Mouse (Mus musculus) layer of hippocampus, adult 2 months (tissue): Measurements from ENCODE around the gene Gjc1. TPM values are rescaled to one million over a fixed set of nuclear protein-coding genes. Genes with fewer than 3 reads are reported as not detected.

Experiments
- DNase-seq, 2 experiments: peaks; one replicate each; pipeline ENCODE4 v3.0.0; 2022; ENCODE audit warnings: low spot score in 2 of 2
- H3K27ac ChIP-seq: fragments of 200-600 bp; 2 replicates; pipeline ENCODE4 v1.8.1; 2022
- H3K4me3 ChIP-seq: fragments of 200-600 bp; 2 replicates; pipeline ENCODE4 v1.8.1; 2022; ENCODE audit warnings: mild to moderate bottlenecking
- CTCF ChIP-seq: fragments of 200-600 bp; conservative IDR thresholded peaks from 2 replicates; pipeline ENCODE4 v1.8.1; 2022; ENCODE audit warnings: antibody characterized with exemption, mild to moderate bottlenecking, moderate library complexity
- total RNA-seq, 2 experiments: library from RNA; stranded (reverse); gene quantifications; 2 replicates each; pipeline ENCODE4 v1.2.3; 2021

Gene Gjc1
- total RNA-seq, 2 experiments from 2014 or later: 4.7 TPM

DNA sequence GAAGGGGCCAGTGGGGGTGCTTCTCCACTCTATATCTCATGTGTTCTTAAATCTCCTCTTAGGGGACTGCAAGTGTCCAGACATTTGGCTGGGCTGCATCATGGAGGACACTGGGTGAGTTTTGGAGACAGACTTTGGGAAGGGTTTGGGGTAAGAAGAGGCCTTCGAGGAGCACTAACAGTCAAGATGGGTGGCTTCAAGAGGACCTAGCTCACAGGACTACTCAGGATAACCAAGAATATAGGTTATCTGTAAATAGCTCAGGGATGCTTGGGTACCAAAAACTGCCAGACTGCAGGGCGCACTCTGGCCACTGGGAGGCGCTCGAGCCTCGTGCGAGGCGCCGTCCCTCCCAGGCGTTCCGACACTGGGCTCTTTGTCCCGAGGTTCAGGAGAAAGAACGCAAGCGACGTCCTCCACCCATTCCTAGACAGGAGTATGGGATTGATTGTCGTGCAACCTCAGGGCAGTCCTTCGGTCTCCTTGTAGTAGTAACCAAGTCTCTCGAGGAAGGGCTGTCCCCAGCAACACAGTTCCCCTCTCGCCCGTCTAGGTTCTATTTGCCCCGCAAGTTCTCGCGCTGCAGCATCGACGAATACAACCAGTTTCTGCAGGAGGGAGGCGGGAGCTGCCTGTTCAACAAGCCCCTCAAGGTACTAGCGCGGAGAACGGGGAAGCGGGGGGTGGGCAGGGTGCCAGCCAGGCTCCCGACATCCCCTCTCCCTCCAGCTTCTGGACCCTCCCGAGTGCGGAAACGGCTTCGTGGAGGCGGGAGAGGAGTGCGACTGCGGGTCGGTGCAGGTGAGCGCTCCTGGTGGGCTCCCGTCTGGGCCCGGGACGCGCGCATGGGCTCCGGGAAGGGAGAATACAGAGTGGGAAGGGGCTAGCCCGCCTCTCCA is 45.5 kb downstream of the Gjc1 start:
- peak; percentile 100; the same call in 1 of the 2 replicates for TF ChIP-seq CTCF
- Histone ChIP-seq H3K4me3 (peak overlapping the region; percentile 57), H3K27ac (peak overlapping the region; percentile 78)
- peak; percentile 54 to 91 for DNase-seq

DNA sequence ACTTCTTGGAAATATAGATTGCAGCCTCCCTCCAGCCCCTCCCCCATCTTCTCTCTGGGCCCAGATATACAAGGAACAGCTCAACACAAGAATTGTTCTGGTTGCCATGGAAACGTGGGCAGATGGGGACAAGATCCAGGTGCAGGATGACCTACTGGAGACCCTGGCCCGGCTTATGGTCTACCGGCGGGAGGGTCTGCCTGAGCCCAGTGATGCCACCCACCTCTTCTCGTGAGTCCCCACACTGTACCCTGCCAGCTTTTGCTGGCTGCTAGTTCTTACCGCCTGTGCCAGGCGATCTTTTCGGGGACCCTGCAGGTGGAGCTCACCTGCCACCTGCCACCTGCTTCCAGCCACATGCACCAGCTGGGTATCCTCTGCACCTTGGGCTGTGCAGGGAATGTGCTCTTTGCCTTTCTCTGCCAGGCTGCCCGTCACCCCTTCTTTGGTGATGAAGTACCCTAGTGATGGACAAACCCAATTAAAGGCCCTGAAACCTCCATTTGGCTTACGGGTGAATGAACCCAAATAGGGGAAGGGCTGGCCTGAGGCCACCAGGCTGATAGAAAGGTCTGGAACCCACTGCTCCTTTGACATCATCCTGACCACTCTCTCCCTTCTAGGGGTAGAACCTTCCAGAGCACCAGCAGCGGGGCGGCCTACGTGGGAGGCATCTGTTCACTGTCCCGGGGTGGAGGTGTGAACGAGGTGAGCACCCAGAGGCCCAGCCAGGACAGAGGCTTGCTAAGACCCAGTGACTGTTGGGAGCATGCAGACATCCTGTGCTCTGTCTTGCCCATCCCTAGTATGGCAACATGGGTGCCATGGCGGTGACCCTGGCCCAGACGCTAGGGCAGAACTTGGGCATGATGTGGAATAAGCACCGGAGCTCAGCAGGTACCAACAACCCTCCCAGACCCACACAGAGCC is 46.5 kb downstream of the Gjc1 start:
- no peak overlapping the region for H3K4me3 ChIP-seq
- no peak overlapping the region for H3K27ac ChIP-seq
- TF ChIP-seq CTCF: no peak
- DNase-seq: no peak

DNA sequence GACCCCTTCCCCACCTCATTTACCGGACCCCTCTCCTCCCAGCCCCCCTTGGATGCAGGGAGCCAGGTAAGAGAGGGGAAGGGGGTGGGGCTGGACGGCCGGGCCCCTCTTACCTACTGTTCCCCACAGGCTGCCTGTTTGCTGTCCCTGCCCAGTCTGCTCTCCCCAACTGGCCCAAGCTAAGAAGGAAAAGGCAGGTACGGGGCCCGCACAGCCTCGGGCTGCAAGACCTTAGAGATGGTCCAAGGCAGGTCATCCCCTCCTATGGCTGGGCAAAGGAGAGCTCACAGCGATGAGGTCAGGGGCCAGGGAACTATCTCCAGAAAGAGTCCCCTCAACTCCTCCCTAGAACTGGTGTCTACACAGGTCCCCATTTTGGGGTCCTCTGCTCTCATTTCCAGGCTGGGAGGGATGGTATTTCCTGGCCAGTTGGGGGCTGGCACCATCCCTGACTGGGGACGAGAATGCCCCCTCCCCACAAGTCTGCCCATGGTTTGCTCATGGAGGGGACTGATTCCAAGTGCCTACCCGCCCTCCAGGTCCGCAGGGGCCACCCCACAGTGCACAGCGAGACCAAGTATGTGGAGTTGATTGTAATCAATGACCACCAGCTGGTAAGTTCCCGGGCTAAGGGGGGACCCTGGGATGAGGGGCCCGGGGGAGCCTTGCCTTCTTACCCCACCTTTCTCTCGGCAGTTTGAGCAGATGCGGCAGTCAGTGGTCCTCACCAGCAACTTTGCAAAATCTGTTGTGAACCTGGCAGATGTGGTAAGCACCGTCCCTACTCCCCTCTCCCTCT is 47.4 kb downstream of the Gjc1 start:
- Histone ChIP-seq H3K4me3 (no peak overlapping the region), H3K27ac (no peak overlapping the region)
- DNase-seq: no peak
- no peak for TF ChIP-seq CTCF

DNA sequence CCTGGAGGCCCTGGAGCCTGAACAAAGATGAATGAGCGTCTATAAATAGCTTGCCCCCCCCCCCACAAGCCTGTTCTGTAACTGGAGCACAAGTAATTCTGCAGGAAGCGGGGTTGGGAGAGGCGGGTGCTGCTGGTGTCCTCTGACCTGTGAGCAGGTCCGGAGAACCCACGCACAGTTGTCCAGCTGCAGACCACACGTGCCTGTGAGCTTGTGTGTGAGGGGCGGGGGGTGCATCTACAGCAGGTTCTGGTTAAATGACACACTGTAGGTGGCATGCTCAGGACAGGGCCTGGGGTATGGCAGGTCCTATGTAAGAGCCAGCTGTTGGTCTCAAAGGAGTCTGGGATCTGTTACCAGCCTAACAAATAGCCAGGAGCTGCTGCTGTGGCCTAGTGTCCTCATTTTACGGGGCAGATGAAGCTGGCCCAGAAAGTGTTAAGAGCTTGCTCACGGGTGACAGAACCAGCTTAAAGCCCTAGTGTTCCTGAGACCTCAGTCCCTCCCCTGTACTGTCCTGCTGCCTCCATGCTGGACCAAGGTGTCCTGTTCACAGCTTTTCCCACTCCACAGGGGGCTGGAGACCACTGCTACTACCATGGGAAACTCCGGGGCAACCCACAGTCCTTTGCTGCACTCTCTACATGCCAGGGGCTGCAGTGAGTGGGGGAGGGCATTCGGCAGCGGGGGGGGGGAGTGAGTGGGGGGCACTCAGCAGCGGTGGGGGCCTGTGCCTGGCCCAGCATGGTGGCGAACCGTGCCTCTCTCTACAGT is 48.7 kb downstream of the Gjc1 start:
- no peak for DNase-seq
- no peak for TF ChIP-seq CTCF
- Histone ChIP-seq H3K4me3 (no peak overlapping the region), H3K27ac (no peak overlapping the region)

DNA sequence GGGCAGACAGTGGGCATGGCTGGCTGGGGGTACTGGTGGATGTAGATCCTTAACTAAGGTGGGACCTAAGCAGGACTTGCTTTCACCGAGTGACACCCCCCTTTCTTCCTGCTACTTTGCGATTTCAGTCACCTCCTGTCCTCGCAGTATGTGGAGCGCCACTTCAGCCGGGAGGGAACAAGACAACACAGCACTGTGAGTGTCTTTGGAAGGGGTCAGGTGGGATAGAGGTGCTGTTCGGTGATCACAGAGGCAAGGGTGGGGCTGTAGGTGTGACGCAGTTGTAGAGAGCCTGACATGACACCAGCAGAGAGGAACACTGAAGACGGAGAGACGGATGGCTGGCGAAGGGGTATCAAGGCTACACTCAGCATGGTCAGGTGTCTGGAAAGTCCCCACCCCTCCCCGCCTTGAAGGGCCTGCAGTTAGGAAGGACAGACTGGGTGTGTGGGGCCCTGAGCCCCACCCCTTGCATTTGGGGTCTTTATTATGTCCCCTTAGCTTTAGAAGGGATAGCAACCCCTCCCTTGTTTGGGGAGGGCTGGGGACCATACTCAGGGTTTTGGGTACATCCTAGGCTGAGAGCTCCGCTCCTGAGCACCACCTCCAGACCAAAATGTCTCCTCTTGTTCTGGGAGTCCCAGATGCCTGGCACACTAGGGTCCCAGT is 49.4 kb downstream of the Gjc1 start:
- DNase-seq: no peak
- no peak overlapping the region for H3K4me3 ChIP-seq
- H3K27ac ChIP-seq: peak overlapping the region; percentile 43; the same call in 1 of the 2 replicates
- no peak for TF ChIP-seq CTCF

DNA sequence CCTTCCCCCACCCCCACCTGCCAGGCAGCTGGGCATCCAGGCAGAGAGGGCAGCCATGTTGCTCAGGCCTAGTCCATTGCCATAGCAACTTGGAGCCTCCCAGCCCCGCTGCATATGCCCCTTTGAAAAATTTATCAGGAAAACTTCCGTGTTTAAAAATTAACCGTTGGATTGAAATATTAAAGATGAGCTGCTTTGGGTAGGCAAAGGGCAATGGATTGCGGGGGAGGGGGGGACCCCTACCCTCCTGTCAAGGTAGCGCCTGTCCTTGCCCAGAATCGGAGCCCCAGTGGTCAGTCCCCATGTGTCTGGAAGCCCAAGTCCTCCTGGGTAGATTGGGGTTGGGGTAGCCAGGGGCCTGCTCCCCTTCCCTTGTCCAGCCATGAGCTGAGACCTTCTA is 50.4 kb downstream of the Gjc1 start:
- TF ChIP-seq CTCF: no peak
- no peak for DNase-seq
- Histone ChIP-seq H3K27ac (peak overlapping the region; percentile 32; the same call in 1 of the 2 replicates), H3K4me3 (no peak overlapping the region)

DNA sequence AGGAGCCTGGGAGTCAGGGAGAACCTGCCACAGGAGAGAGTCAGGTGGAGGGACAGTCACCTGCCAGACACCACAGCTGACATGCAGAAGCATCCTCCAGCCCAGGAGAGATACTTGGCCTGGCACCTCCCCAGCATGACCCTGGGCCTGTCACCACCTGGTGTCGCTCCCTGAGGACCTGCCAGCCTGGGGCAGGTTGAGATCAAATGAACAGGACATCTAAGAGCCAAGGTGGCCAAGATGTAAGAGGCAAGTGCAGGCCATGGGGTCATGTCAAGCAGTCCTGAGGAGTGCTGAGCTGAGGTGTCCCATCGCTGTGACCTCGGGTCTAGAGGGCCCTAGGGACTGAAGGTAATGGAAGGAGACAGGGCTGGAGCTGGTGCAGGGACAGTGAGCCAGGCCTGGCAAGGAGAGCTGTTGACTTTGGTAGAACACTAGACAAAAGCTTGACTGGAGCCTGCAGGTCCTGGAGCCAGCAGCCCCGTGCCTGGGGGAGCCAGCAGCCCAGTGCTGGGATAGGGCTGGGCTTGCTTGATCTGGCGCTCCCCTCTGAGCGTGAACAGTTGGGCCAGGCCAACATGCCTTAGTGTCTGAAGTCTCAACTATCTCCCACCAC is 52.3 kb downstream of the Gjc1 start:
- TF ChIP-seq CTCF: no peak
- Histone ChIP-seq H3K27ac (peak overlapping the region; percentile 23; the same call in 1 of the 2 replicates), H3K4me3 (no peak overlapping the region)
- DNase-seq: no peak

DNA sequence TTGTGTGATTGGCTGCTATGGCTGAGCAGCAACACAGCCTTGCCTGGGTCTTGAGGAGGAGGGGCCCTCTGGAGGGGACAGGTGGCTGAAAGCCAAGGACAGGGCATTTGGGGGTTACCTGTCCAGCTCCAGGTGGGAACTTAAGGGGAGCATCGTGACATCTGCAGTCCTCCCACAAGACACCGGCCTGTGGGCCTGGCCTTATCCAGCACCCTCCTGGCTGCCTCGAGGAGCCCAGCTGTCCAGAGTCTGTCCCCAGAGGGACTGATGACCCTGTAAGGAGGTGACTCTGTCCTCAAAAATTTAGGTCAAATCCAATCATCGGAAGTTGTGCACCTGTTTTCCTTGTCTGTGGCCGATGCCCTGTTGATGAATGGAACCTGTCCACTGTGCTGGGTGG is 54.1 kb downstream of the Gjc1 start:
- no peak for DNase-seq
- no peak overlapping the region for H3K4me3 ChIP-seq
- H3K27ac ChIP-seq: no peak overlapping the region
- no peak for TF ChIP-seq CTCF

DNA sequence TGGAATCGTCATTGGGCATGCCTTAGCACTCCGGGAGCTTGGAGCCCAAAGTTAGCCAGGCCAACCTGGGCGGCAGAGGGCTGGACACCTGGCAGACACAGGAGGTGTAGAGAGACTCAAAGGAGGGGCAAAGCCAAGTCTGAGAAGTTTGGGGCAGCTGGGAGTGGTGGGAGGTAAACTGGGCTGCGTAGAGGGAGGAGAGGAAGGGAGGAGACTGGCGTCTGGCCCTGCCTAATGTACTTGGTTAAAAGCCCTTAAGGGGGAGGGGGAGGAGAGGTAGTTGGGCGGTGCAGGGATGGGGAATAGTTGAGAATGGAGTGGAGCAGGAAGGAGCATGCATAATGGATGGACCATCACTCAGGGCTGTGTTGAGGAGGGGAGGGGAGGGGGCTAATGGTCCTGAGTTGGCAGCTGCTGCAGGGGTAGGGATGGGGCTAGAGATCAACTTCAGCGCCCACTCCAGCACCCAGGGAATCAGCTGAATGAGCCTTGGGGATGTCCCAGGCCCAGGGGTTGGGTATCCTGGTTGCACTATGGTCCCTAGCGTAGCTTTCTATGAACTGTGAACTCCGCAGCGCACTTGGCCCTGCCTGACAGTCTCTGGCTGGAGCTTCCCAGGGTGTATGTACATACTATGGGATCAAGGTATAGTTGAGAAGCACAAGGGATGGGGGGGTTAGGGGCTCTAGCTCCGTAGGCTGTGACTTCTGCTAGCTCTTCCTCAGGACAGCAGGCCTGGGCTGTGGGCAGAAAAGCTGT is 56.3 kb downstream of the Gjc1 start:
- no peak for DNase-seq
- no peak for TF ChIP-seq CTCF
- Histone ChIP-seq H3K27ac (peak overlapping the region; percentile 18; the same call in 1 of the 2 replicates), H3K4me3 (peak overlapping the region; percentile 95)

DNA sequence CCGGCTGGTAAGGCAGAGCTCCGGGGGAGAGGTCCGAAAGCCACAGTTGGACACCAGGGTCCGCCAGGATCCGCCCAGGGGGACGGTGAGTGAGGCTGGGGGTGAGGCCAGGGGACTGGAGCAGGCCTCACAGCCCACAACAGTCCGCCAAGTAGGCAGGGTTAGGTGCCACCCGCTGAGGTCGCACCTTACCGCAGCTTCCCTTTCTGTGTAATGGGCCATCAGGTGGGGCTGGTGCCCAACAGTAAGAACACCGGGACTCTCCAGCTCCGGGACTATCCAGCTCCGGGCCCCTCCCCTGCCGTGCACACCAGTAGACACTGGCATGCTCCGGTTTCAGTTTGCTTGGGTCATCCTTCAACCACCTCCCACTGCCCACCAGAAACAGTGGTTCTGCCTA is 57.3 kb downstream of the Gjc1 start:
- peak overlapping the region; percentile 95 for H3K4me3 ChIP-seq
- H3K27ac ChIP-seq: peak overlapping the region; percentile 99
- no peak for DNase-seq
- no peak for TF ChIP-seq CTCF
